Mouse (Mus musculus) testis, postnatal 10 days (tissue): ENCODE measurements around the gene Trmt61a.
"Not testable (repeated sequence)": the region's sequence is repeated elsewhere in the genome, so short reads cannot be mapped to it uniquely, and the experiment has no call there.

Experiments
- DNase-seq: peaks from one replicate; pipeline ENCODE4 v3.0.0; 2021; ENCODE audit warnings: low spot score

The Trmt61a gene

GRCm38 (mm10) chr12:111677882-111678669, at the start of gene Trmt61a:
Gene Trmt61a, plus strand, starts transcription at chr12:111678105.
- DNase-seq: peak; percentile 94

GRCm38 (mm10) chr12:111648061-111648645, 29.8 kb upstream of the Trmt61a start:
- DNase-seq: peak; percentile 73

GRCm38 (mm10) chr12:111652953-111653352, 25.0 kb upstream of the Trmt61a start:
- no peak for DNase-seq

DNA sequence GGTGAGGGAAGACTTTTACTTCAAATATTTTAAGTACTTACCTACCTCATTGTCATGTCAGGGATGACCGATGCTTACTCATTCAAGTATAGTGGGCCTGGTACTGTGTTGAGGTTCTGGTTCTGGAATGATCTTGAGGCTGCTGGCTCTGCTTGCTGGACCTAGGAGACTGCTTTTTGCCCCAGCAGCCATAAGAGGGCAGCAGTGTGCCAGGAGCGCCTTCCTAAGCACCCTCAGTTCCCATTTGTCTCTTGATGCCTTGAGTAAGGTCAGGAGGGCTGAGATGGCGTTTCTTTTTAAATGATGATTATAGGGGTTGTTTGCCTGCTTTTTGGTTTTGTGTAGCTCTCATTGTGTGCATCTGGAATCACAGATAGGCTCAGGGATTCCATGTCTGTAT, 24.5 kb upstream of the Trmt61a start:
- DNase-seq: peak; percentile 81

DNA sequence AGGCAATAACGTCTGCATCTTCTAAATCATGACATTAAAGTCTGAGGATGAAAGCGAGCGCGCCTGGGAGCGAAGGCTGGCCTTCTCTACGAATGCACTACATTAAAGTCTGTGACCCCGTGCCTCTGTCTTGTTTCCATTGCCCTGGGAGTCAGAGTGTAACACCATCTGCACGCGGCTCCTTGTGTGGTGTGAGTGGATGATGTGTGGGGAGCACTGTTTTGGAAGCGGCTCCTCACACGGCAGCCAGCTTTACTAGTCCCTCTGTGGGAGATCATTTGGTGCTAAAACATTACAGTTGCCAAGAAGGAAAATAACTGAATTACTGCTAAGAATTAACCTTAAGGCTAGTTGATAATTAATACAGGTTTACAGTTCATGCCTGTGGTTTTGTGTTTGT, 22.2 kb upstream of the Trmt61a start:
- no peak for DNase-seq

GRCm38 (mm10) chr12:111659331-111659730, 18.6 kb upstream of the Trmt61a start:
- DNase-seq: no peak

DNA sequence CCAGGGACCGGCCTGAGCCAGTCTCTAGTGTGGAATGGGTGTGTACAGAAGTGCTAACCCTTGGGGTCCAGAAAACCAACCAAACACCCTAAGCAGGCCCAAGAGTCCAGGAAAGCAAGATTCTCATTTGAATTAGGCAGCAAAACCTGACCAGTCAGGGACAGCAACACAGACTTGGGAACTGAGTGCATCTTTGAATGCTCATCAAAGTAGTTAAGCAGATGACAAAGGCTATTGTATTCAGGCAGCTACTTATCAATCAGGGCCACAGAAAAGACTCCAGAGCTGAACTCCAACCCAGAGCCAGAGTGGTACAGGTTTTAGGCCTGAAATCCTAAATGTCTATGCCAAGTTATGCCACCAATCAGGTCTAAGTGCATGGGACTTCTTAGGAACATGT, 17.3 kb upstream of the Trmt61a start:
- no peak for DNase-seq

GRCm38 (mm10) chr12:111661554-111661953, 16.4 kb upstream of the Trmt61a start:
- not testable (repeated sequence) for DNase-seq

GRCm38 (mm10) chr12:111663228-111664143, 14.4 kb upstream of the Trmt61a start:
- DNase-seq: no peak

- DNase-seq: peak; percentile 75
Observed at GRCm38 (mm10) chr12:111664144-111664634, 13.7 kb upstream of the Trmt61a start.

GRCm38 (mm10) chr12:111665041-111665880, 12.6 kb upstream of the Trmt61a start:
- DNase-seq: no peak

GRCm38 (mm10) chr12:111666380-111666779, 11.5 kb upstream of the Trmt61a start:
- no peak for DNase-seq

GRCm38 (mm10) chr12:111667421-111667820, 10.5 kb upstream of the Trmt61a start:
- DNase-seq: no peak

DNA sequence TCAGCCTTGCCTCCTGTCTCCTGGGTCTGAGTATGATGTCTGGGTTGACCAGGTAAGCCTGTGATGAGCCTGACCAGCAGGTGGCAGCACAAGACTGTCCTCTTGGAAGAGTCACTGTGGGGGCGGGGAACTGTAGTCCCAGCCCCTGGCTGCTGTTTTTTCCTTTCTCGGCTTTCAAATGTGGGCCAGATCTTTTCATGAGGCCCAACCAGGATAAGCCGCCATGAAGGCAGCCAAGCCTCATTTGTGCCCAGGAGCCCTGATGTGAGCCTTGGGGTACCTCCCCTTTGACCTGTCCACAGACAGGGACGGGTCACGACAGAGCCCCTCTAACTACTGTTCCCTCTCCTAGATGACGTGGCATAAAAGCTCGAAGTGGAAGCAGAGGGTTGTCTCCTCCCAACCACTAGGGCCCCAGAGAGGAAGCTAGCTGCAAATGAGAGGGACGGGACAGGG, 9.4 kb upstream of the Trmt61a start:
- peak; percentile 100 for DNase-seq

- DNase-seq: peak; percentile 46
Observed at GRCm38 (mm10) chr12:111669000-111669788, 8.7 kb upstream of the Trmt61a start.

- no peak for DNase-seq
Observed at GRCm38 (mm10) chr12:111669961-111670360, 7.9 kb upstream of the Trmt61a start.

GRCm38 (mm10) chr12:111670371-111670971, 7.4 kb upstream of the Trmt61a start:
- no peak for DNase-seq

DNA sequence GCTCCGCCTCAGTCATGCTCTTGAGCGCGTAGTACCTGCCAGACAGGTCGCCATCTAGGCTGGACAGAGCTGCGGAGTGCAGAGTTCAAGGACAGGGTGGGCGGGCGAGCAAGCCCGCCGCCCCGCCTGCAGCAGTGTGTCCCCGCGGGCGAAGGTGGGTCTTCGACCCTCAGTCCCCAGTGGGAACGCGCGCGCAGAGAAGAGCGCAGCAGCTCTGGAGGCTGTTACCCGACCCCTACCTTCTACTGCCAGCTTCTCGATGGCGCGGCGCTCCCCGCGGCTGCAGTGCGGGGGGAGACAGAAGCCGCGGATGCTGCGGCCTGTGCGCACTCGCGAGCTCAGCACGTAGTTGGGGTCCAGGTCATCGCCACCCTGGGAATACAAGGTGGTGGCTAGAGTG, 6.9 kb upstream of the Trmt61a start:
- DNase-seq: no peak

DNA sequence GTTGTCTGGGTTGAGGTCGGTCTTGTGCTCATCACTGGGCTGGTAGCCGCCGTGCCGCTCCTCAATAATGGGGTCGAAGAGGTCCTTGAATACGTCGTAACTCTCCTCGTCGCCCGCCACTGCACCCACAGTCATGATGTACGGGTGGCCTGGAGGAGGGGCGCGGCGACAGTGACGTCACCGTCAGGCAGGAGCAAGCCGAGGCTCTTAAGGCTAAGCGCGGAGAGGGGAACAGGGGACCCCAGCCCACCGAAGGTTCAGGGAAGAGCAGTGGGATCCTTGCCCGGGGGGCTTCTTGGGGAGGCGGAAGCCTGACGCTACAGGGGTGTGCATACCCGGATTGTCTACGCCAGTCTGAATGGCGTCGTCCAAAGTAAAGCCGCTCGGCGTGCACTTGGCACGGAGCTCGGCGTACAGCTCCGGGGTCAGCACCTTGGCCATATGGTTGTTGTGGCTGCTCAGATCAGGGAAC, 6.4 kb upstream of the Trmt61a start:
- DNase-seq: peak; percentile 70

DNA sequence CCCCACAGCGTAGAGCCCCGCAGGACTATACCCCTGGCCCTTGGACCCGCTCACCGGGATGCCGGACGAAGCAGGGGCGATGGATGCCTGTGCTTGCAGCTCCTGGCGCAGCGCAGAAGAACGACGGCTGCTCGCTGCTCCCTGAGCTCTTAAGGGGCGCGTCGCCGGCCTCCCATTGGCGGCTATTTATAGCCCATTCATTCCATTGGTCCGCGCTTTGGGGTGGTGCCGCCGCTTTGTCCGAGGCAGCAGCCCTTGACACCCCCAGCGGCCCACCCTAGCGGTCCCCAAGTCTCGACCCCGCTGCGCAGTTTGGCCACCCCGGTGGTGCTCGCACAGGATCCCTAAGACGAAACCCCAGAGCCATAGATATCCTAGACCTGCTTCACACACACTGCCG, 5.7 kb upstream of the Trmt61a start, which contains the start of gene Ckb:
TSS of gene Ckb (minus strand) at position 163 of the 400 bp plus-strand sequence.
- peak; percentile 79 for DNase-seq
